Mouse (Mus musculus): ENCODE data around the gene Gm29776. TPM values are rescaled to one million over a fixed set of nuclear protein-coding genes. Genes with fewer than 3 reads are reported as not detected.

Gene Gm29776
- polyA plus RNA-seq, 1 experiment from 2014 or later: 0.24 TPM

DNA sequence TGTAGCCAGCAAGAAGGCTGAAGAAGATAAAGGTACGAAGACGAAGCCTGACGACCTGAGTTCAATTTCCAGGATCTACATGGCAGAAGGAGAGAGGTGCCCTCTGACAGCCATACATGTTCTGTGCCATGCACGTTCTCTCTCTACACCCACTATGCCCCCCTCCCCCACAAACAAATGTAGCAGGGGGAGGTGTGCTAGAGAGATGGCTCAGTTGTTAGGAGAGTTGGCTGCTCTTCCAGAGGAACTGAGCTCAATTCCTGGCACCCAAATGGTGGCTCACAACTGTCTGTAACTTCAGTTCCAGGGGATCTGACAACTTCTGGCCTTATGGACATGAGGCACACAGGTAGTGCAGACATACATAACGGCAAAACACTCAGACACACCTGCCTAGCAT lies 22.3 kb downstream of the Gm29776 start:
- ATAC-seq (ENCODE audit: insufficient number of reproducible peaks, low FRiP score, low TSS enrichment, low read depth): no peak
- no peak overlapping the region for H3K27ac ChIP-seq
- H3K4me3 ChIP-seq: no peak overlapping the region
- 85% methylated on average over 5 of the region's 5 CpGs for WGBS
- peaks cover 62% of the 10 kb centered on the region for H3K36me3 ChIP-seq
- no peak overlapping the region for H3K4me2 ChIP-seq
- no peak overlapping the region for H3K9ac ChIP-seq
- H3K4me1 ChIP-seq: no peaks in the 10 kb centered on the region
- H3K27me3 ChIP-seq: no peaks in the 10 kb centered on the region
- no peaks in the 10 kb centered on the region for H3K9me3 ChIP-seq

DNA sequence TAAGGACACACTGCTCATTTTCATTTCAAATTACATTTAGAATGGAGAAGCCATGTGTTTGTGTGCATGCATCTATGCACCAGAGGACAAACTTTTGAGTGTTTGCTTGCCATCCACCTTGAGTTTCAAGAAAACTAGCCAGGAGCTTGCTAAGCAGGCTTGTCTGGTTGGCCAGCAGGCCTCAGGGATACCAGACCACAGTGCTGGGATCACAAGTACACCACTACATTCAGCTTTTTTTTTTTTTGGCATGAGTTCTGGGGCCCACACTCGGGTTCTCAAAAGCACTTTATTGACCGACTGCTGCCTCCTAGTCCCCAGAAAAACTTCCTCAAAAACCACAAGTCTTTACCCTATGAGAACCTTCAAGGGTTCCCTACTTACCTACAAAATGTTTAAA lies 24.3 kb downstream of the Gm29776 start:
- H3K4me3 ChIP-seq: no peak overlapping the region
- no peak for ATAC-seq (ENCODE audit: insufficient number of reproducible peaks, low FRiP score, low TSS enrichment, low read depth)
- no peaks in the 10 kb centered on the region for H3K27me3 ChIP-seq
- H3K9ac ChIP-seq: no peak overlapping the region
- no peak overlapping the region for H3K27ac ChIP-seq
- WGBS: 63% methylated on average over 2 of the region's 2 CpGs
- no peak overlapping the region for H3K4me2 ChIP-seq
- peaks cover 65% of the 10 kb centered on the region for H3K36me3 ChIP-seq
- H3K4me1 ChIP-seq: no peaks in the 10 kb centered on the region
- H3K9me3 ChIP-seq: no peaks in the 10 kb centered on the region

DNA sequence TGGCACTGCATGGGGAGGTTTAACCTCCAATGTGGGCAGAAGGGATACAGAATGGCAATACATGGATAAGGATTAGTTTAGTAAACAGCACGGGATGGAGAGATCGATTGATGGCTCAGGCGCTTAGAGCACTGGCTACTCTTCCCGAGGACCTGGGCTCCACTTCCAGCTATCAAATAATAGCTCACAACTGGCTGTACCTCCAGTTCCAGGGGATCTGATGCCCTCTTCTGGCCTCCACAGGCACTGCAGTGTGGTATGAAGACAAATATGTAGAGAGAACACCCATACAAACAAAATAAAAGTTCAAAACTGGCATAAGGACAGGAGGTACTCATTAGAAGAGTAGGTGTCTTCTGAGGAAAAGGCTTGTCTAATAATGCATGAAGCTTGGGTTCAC lies 29.3 kb downstream of the Gm29776 start:
- Histone ChIP-seq H3K27me3 (no peaks in the 10 kb centered on the region), H3K36me3 (peaks cover 72% of the 10 kb centered on the region), H3K9ac (no peak overlapping the region), H3K4me1 (no peaks in the 10 kb centered on the region), H3K4me2 (no peak overlapping the region), H3K27ac (no peak overlapping the region), H3K4me3 (no peak overlapping the region), H3K9me3 (no peaks in the 10 kb centered on the region)
- ATAC-seq (ENCODE audit: insufficient number of reproducible peaks, low FRiP score, low TSS enrichment, low read depth): no peak
- 84% methylated on average over 4 of the region's 4 CpGs for WGBS

DNA sequence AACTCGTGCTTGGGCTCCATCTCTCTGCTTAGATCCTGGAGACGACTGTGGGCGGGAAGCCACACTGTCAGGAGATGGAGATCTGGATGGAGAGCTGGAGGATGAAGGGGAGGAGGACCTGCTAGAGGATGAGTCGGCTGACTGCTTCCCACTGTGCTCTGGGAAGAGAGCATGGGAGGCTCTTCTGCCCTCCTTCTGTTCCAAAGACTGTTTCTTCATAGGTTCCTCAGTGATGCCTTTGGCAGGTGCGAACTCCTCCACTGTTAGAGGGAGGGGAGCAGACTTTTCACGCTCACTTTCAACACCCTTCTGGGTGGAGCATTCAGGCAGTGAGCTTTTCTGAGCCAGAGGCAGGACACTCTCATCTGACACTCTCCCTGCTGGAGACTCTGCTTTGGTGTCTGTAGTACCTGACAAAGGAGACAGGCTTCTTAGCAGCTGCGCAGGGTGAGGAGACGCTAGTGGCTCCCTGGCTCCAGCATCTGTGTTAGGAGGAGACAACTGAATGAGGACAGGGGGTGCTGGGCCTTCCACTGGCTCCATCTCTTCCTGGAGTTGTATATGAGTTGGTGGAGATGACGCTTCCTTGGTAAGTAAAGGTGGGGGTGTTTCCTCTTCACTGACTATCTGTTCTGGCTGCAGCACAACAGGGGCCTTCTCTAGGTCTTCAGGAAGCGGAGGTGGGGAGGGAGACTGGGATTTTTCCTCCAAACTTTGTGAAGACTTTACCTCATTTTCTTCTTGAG lies 34.0 kb downstream of the Gm29776 start:
- Histone ChIP-seq H3K27me3 (no peaks in the 10 kb centered on the region), H3K9me3 (no peaks in the 10 kb centered on the region), H3K4me3 (no peak overlapping the region), H3K4me2 (no peak overlapping the region), H3K36me3 (peaks cover 91% of the 10 kb centered on the region), H3K9ac (no peak overlapping the region), H3K27ac (no peak overlapping the region), H3K4me1 (no peaks in the 10 kb centered on the region)
- ATAC-seq (ENCODE audit: insufficient number of reproducible peaks, low FRiP score, low TSS enrichment, low read depth): no peak
- 92% methylated on average over 10 of the region's 10 CpGs for WGBS

DNA sequence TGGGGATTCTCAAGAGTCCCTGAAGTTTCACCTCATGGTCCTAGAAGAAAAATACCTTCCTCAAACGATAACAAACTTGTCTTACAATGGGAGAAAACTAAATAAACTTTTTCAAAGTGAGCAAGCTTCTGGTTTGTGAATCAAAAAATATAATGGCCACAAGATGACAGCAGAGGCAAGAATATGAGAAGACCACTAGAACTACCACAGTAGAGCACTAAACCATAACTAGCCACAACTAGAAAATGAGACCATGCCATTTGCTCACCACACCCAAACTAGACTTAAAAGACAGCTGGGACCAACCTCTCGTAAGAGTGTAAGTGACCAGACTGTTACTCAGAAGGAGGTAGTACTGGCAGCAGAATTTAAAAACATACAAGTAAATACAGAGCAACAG lies 38.6 kb downstream of the Gm29776 start:
- H3K9me3 ChIP-seq: no peaks in the 10 kb centered on the region
- H3K4me3 ChIP-seq: no peak overlapping the region
- 83% methylated on average over 2 of the region's 2 CpGs for WGBS
- peaks cover 95% of the 10 kb centered on the region for H3K36me3 ChIP-seq
- H3K27ac ChIP-seq: no peak overlapping the region
- no peak overlapping the region for H3K9ac ChIP-seq
- no peaks in the 10 kb centered on the region for H3K4me1 ChIP-seq
- no peak overlapping the region for H3K4me2 ChIP-seq
- no peaks in the 10 kb centered on the region for H3K27me3 ChIP-seq
- ATAC-seq (ENCODE audit: insufficient number of reproducible peaks, low FRiP score, low TSS enrichment, low read depth): no peak

DNA sequence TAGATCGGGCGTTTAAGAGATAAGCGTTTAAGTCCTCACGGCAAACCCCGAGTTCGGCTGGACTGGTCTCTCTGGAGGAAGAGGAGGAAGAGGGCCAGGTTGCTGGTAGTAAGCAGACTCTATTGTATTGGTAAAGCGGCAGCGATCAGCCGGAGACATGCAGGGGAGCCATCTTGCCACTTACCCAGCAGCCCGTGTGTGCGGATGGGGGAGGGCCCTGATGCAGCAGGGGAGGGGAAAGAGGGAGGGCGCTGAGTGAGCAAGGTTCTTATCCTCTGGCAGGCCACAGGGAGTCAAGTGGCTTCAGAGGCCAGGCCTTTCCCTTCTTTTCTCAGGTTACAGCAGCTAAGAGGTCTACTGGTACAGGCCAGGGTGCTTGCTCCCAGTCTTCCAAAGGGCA lies 45.1 kb downstream of the Gm29776 start:
- peak; percentile 80 for ATAC-seq (ENCODE audit: insufficient number of reproducible peaks, low FRiP score, low TSS enrichment, low read depth)
- Histone ChIP-seq H3K27me3 (no peaks in the 10 kb centered on the region), H3K9ac (peak overlapping the region; percentile 54), H3K4me3 (peak overlapping the region; percentile 62), H3K36me3 (peaks cover 61% of the 10 kb centered on the region), H3K4me2 (peak overlapping the region; percentile 69), H3K4me1 (peaks cover 36% of the 10 kb centered on the region), H3K27ac (peak overlapping the region; percentile 78), H3K9me3 (no peaks in the 10 kb centered on the region)
- under 1% methylated on average over 11 of the region's 12 CpGs for WGBS

DNA sequence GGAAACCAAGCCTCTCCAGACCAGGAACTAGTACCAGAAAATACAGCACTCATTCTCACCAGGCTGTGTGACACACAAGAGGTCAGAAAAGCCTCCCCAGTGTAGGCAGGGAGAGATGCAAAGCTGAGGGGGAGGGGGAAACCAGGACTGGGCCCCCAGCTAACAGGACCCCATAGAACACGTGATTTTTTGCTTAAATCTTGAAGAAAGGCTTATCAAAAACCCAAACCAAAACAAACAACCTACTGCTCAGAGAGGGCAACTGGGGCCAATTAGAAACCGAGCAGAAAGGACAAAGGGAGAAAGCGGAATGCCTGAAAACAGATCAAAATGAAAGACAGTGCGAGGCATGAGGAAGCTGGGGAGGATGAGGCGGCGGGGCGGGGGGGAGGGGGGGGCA lies 45.8 kb downstream of the Gm29776 start:
- peak overlapping the region; percentile 62 for H3K4me3 ChIP-seq
- peaks cover 36% of the 10 kb centered on the region for H3K4me1 ChIP-seq
- peak overlapping the region; percentile 78; the same call in 1 of the 2 replicates for H3K27ac ChIP-seq
- WGBS: 2% methylated on average over 6 of the region's 7 CpGs
- H3K36me3 ChIP-seq: peaks cover 61% of the 10 kb centered on the region
- no peaks in the 10 kb centered on the region for H3K9me3 ChIP-seq
- peak overlapping the region; percentile 69 for H3K4me2 ChIP-seq
- no peak for ATAC-seq (ENCODE audit: insufficient number of reproducible peaks, low FRiP score, low TSS enrichment, low read depth)
- no peaks in the 10 kb centered on the region for H3K27me3 ChIP-seq
- peak overlapping the region; percentile 54 for H3K9ac ChIP-seq

DNA sequence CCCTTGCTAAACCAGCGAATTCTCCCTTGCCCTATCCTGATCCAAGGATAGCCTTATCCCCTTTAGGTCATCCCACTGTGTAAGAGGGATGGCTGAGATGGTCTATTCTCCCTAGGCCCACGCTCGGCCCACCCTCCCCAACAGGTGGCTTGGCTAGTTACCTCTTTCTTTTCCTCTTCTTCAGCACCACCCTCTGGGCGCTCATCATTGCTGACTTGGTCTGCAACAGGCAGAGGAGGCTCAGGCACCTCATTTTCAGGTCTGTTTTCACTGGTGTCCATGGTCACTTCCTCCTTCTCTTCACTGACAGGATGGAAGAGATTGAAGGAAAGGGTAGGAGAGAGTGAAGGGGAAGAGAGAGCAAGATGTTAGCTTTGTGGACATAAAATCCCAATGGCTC lies 47.1 kb downstream of the Gm29776 start:
- Histone ChIP-seq H3K4me2 (no peak overlapping the region), H3K9ac (no peak overlapping the region)
- WGBS: 84% methylated on average over 4 of the region's 4 CpGs

DNA sequence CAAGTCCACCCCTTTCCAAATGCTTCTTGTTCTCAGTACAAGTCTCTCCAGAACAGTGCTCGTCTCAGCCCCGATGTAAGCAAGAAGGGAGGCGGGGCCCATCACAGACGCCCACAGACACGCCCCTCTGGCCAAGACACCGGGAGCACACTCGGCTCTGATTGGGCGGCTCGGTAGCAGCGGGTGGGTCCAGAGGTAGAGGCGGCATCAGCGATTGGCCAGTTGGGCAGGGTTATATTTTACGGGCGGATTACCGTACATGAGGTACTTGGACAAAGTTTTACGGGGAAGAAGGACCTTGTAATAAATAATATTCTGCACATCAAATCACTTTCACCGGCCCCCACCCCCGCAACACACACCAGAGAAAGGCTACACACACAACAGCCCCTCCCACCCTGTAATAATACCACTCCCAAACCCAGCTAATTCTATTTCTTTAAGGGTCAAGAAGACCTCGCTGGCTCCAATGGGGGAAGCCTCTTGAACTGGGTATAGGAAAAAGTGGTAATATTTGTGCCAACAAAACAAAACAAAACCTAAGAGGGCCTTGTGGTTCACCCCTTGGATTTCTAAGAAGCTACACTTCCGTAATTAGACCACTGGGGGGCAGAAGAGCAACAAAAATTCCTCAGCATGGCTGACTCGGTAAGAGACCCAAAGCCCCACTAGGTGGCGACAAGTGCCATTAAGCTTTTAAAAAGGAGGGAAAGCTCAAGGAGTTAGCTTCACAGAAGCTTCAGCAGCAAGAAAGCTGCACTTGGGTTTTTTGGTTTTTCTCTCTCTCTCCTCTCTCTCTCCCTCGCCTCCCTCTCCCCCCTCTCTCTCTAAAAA lies 47.8 kb downstream of the Gm29776 start:
- peaks cover 36% of the 10 kb centered on the region for H3K4me1 ChIP-seq
- no peaks in the 10 kb centered on the region for H3K27me3 ChIP-seq
- no peak overlapping the region for H3K4me2 ChIP-seq
- H3K36me3 ChIP-seq: peaks cover 61% of the 10 kb centered on the region
- H3K27ac ChIP-seq: peak overlapping the region; percentile 50
- no peaks in the 10 kb centered on the region for H3K9me3 ChIP-seq
- H3K4me3 ChIP-seq: 0 out of 2 replicates have a peak overlapping the region, but pooled peaks have one; percentile 4
- 58% methylated on average over 23 of the region's 23 CpGs for WGBS
- no peak overlapping the region for H3K9ac ChIP-seq
- ATAC-seq (ENCODE audit: insufficient number of reproducible peaks, low FRiP score, low TSS enrichment, low read depth): peak; percentile 45

More for the DNA sequence above, 47.1 kb downstream of the Gm29776 start:
- Histone ChIP-seq H3K9me3 (no peaks in the 10 kb centered on the region), H3K36me3 (peaks cover 61% of the 10 kb centered on the region), H3K27me3 (no peaks in the 10 kb centered on the region), H3K4me3 (0 out of 2 replicates have a peak overlapping the region, but pooled peaks have one; percentile 4), H3K4me1 (peaks cover 36% of the 10 kb centered on the region), H3K27ac (peak overlapping the region; percentile 50)
- ATAC-seq (ENCODE audit: insufficient number of reproducible peaks, low FRiP score, low TSS enrichment, low read depth): no peak

DNA sequence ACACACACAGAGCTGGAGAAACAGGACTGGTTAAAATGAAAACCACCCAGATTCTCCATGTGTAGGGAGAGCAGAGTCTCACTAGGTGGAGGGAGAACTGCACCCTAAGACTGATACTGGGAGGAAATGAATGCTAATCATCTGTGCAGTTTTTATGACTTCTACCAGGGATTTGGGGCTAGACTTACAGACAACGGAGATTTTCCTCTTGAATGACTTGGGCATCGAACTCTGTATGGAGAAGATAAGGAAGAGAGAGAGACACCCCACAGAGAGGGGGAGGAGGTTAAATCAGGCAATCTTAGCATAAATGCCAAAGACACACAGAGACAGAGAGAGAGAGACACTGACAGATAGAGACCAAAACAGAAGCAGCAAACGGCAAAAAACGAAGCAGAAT lies 50.7 kb downstream of the Gm29776 start:
- H3K4me3 ChIP-seq: no peak overlapping the region
- WGBS: 80% methylated on average over 4 of the region's 4 CpGs
- no peak overlapping the region for H3K9ac ChIP-seq
- H3K27ac ChIP-seq: no peak overlapping the region
- no peaks in the 10 kb centered on the region for H3K27me3 ChIP-seq
- no peak overlapping the region for H3K4me2 ChIP-seq
- H3K4me1 ChIP-seq: peaks cover 31% of the 10 kb centered on the region
- no peak for ATAC-seq (ENCODE audit: insufficient number of reproducible peaks, low FRiP score, low TSS enrichment, low read depth)
- H3K9me3 ChIP-seq: no peaks in the 10 kb centered on the region
- H3K36me3 ChIP-seq: peaks cover 85% of the 10 kb centered on the region

DNA sequence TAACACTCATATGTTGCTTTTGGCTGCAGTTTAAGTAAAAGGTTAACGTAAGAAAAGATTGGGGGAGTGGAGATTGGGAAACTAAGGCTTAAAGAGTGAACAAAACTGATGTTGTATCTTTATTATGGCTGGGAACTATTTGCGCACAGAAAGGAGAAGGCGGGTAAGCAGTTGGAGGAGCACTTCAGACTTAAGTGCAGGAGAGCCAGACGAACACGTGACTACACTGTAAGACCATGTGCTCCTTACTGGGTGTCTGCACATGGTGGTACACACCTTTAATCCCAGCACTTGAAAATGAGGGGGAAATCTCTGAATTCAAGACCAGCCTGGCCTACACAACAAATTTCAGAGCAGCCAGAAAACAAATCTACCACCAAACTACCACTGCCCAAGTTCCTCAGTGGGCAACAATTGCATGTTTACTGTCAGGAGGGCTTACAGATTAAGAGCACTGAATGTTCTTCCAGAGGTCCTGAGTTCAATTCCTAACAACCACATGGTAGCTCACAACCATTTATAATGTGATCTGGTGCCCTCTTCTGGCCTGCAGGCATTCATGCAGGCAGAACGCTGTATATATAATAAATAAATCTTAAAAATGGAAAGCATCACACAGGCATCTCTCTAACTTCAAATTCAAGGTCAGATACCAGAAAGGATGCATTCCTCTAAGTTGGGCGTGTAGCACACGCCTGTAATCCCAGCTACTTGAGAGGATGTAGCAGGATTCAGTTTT lies 51.6 kb downstream of the Gm29776 start:
- no peaks in the 10 kb centered on the region for H3K27me3 ChIP-seq
- WGBS: 91% methylated on average over 8 of the region's 8 CpGs
- H3K27ac ChIP-seq: no peak overlapping the region
- no peak overlapping the region for H3K4me2 ChIP-seq
- H3K4me3 ChIP-seq: no peak overlapping the region
- no peak overlapping the region for H3K9ac ChIP-seq
- H3K9me3 ChIP-seq: no peaks in the 10 kb centered on the region
- H3K4me1 ChIP-seq: peaks cover 22% of the 10 kb centered on the region
- ATAC-seq (ENCODE audit: insufficient number of reproducible peaks, low FRiP score, low TSS enrichment, low read depth): no peak
- H3K36me3 ChIP-seq: peaks cover 93% of the 10 kb centered on the region
